Mouse (Mus musculus) layer of hippocampus, adult 9-11 months (tissue): ENCODE measurements at regions not wholly inside any gene's neighbourhood (a gene's known extent, or its start where the extent isn't known, plus 50 kb on each side); places are given as distances from the start of the nearest gene placed in this dataset.

Experiments
- DNase-seq: peaks from one replicate; pipeline ENCODE4 v3.0.0; 2022

DNA sequence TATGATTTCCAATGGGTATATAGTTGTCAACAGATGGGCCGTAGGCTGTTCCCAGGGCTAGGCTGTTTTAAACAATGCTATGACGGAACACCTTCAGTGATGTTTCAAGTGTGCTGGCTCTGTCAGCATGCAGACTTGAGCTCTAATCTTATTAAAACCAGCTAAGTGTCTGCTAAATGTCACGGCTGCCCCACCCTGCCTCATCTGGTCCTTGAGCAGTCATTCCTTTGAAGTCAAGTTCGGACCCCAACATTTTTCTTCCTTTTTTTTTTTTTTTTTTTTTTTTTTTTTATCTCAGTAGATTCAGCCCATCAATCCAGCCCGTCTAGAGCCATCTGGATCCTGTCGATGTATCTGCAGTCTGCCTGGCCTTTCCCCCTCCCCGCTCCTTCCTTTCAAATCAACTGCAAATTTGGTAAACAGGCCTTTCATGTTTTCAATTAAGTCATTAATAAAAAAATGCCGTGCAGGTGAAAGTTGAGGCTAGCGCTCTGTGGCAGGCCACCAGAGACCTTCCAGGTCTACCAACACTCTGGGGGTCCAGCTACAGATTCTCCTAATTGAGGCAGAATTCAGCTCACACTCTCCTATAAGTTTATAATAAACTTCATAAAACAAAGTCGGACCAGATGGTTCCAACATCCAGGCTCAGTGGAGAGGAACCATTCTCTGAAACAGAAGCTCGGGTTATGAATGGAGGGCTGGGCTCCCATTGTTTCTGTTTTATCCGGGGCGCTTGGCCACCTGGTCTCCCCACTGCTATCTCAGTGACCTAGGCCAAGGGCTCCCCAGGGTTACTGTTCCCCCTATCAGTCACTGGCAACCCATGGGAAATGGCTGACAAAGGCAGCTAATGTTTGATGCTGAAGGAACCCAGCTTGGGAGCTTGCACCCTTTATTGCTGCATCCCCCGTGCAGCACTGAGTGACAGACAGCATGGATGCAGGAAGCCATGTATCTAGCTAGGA, 56.3 kb upstream of the Gjb5 start:
- no peak for DNase-seq
